Mouse (Mus musculus) kidney, embryonic 14.5 days (tissue): ENCODE measurements around the gene Cacnb2. TPM values are rescaled to one million over a fixed set of nuclear protein-coding genes. Genes with fewer than 3 reads are reported as not detected.

Experiments
- ATAC-seq: fragments of 200-750 bp; cut with Nextera tagmentation; 2 replicates; pipeline ENCODE4 v1.8.0; 2017; ENCODE audit warnings: moderate number of reproducible peaks, mild to moderate bottlenecking, moderate TSS enrichment, moderate library complexity; ENCODE audit not compliant: low FRiP score, low TSS enrichment
- H3K27ac ChIP-seq: fragments of 300-500 bp; sonication (generic); 2 replicates; pipeline ENCODE4 v1.5.1; 2014; ENCODE audit warnings: low read depth, mild to moderate bottlenecking, low read length, moderate library complexity, mixed read lengths
- H3K27me3 ChIP-seq: fragments of 300-500 bp; sonication (generic); 2 replicates; pipeline ENCODE4 v1.6.1; 2014; ENCODE audit warnings: mild to moderate bottlenecking, low read length; ENCODE audit not compliant: control insufficient read depth, insufficient read depth
- H3K36me3 ChIP-seq: fragments of 300-500 bp; sonication (generic); 2 replicates; pipeline ENCODE4 v1.6.1; 2014; ENCODE audit warnings: low read length, mixed read lengths; ENCODE audit not compliant: control insufficient read depth, insufficient read depth
- H3K4me1 ChIP-seq: fragments of 300-500 bp; sonication (generic); 2 replicates; pipeline ENCODE4 v1.6.1; 2014; ENCODE audit warnings: low read length, mixed read lengths; ENCODE audit not compliant: control insufficient read depth, insufficient read depth
- H3K4me2 ChIP-seq: fragments of 300-500 bp; sonication (generic); replicated peaks from 2 replicates; pipeline ENCODE4 v1.6.1; 2014; ENCODE audit warnings: low read depth, mild to moderate bottlenecking, low read length
- H3K4me3 ChIP-seq: fragments of 300-500 bp; sonication (generic); 2 replicates; pipeline ENCODE4 v1.5.1; 2014; ENCODE audit warnings: mild to moderate bottlenecking, low read length
- H3K9ac ChIP-seq: fragments of 300-500 bp; sonication (generic); 2 replicates; pipeline ENCODE4 v1.6.1; 2014; ENCODE audit warnings: low read depth, mild to moderate bottlenecking, low read length, moderate library complexity
- H3K9me3 ChIP-seq: fragments of 300-500 bp; sonication (generic); 2 replicates; pipeline ENCODE4 v1.6.1; 2016; ENCODE audit warnings: low read length; ENCODE audit not compliant: control insufficient read depth
- WGBS: fragments of 180-500 bp; shearing (Covaris S2); extraction: QIAGEN DNeasy Blood & Tissue Kit; methylation state at CpG from one replicate; pipeline ENCODE4 v1.1.7; 2014; 5-methylcytosine and 5-hydroxymethylcytosine counted together
- polyA plus RNA-seq: library from polyadenylated mRNA; unstranded; fragments of >200 nt; fragmentation: Nextera tagmentation; extraction: Ambion mirVana; gene quantifications from 2 replicates; pipeline ENCODE4 v1.2.1, GENCODE M21; 2014

The Cacnb2 gene
- polyA plus RNA-seq: 1.2 and 1.7 TPM in 2 replicates

DNA sequence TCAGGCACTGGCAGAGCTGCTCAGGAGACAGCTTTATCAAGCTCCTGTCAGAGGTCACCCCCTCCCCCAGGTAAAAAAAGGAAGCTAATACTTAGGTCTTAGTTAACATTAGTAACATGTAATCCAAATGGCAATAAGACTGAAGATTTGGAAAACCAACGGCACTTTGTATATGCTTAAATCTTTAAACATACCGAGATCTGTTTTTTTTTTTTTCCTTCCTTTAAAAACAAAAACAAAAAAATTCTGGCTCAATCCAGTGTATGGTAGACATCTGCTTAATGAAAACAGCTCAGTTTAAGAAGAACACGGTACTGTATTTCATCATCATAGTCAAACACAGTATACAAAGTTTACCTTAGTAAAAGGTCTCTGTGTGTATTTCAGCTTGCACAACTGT, at the start of gene Cacnb2:
Cacnb2 (plus strand) TSS at position 301 of the 400 bp plus-strand sequence.
- Histone ChIP-seq H3K36me3 (no peaks in the 10 kb centered on the region), H3K9ac (peak within 1 kb of the TSS; percentile 67), H3K4me2 (peak within 1 kb of the TSS; percentile 96), H3K4me3 (peak within 1 kb of the TSS; percentile 63), H3K27me3 (0 out of 2 replicates have a peak, but pooled peaks cover 3% of the 10 kb centered on the region), H3K27ac (no peak within 1 kb of the TSS), H3K4me1 (no peaks in the 10 kb centered on the region), H3K9me3 (no peaks in the 10 kb centered on the region)
- no peak for ATAC-seq
- WGBS: 55% methylated on average over 3 of the region's 3 CpGs

DNA sequence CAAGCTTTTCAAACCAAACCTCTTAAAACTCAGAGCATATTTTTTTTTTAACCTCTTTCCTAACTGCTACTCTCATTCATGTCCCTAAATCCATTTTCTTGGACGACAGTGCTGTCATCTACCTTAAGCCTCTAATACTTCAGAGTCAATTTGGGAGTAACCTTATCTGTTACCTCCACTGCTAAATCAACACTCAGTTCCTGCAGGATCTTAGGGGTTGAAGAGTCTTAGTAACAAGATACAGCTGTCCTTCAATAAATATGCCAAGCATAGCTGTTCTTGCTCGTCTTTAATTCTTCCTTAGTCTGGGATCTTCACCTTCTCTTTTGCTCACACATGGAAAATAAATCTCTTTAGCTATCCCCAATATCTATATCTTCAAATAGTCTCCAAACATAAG, 34.9 kb upstream of the Cacnb2 start:
- no peak overlapping the region for H3K27ac ChIP-seq
- ATAC-seq: peak; percentile 55; the same call in 1 of the 2 replicates
- no peaks in the 10 kb centered on the region for H3K27me3 ChIP-seq
- H3K36me3 ChIP-seq: no peaks in the 10 kb centered on the region
- no peak overlapping the region for H3K4me3 ChIP-seq
- H3K9me3 ChIP-seq: no peaks in the 10 kb centered on the region
- H3K4me1 ChIP-seq: no peaks in the 10 kb centered on the region
- H3K9ac ChIP-seq: no peak overlapping the region
- 22% methylated on average over 2 of the region's 2 CpGs for WGBS
- H3K4me2 ChIP-seq: no peak overlapping the region

DNA sequence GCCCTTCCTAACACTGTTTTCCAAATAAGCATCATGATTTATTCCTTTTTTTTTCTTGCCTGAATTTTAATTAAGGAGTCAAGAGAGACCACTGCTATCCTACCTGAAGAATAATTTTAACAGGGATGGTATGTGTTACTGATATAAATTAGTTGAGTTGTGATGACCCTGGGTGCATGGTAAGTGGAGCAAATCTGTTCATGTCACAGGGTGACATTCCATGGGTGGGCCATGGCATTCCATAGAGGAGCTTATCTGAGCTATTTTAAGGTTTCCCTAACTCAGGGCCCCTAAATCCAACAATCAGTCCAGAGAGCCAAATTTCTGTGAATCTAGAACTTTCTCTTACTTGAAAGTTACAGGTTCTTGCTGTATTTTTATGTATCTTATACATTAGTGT, 31.6 kb upstream of the Cacnb2 start:
- H3K9ac ChIP-seq: no peak overlapping the region
- H3K27me3 ChIP-seq: no peaks in the 10 kb centered on the region
- no peaks in the 10 kb centered on the region for H3K9me3 ChIP-seq
- H3K27ac ChIP-seq: no peak overlapping the region
- no peaks in the 10 kb centered on the region for H3K4me1 ChIP-seq
- no peaks in the 10 kb centered on the region for H3K36me3 ChIP-seq
- no peak overlapping the region for H3K4me3 ChIP-seq
- no peak overlapping the region for H3K4me2 ChIP-seq
- ATAC-seq: no peak

DNA sequence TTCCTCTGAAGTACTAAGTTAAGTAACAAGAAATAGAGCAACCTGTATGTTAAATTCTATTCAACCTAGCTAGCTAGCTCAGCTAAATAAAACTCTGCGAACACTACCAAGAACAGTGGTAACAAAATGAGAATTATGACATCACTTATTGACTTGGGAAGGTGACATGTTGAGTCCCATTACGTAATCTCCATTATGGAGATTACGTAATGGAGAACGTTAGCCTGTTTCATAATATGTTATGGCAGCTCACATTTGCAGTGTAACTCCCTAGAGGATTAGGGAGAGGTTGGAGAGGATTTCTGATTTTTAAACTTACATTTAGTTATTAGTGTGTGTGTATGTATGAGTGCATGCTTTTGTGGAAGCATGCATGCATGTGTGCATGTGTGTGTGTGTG, 13.3 kb upstream of the Cacnb2 start:
- Histone ChIP-seq H3K27me3 (no peaks in the 10 kb centered on the region), H3K27ac (no peak overlapping the region), H3K9ac (no peak overlapping the region), H3K36me3 (no peaks in the 10 kb centered on the region), H3K9me3 (no peaks in the 10 kb centered on the region), H3K4me2 (no peak overlapping the region), H3K4me1 (no peaks in the 10 kb centered on the region), H3K4me3 (no peak overlapping the region)
- no peak for ATAC-seq
- WGBS: 92% methylated on average over 4 of the region's 4 CpGs

DNA sequence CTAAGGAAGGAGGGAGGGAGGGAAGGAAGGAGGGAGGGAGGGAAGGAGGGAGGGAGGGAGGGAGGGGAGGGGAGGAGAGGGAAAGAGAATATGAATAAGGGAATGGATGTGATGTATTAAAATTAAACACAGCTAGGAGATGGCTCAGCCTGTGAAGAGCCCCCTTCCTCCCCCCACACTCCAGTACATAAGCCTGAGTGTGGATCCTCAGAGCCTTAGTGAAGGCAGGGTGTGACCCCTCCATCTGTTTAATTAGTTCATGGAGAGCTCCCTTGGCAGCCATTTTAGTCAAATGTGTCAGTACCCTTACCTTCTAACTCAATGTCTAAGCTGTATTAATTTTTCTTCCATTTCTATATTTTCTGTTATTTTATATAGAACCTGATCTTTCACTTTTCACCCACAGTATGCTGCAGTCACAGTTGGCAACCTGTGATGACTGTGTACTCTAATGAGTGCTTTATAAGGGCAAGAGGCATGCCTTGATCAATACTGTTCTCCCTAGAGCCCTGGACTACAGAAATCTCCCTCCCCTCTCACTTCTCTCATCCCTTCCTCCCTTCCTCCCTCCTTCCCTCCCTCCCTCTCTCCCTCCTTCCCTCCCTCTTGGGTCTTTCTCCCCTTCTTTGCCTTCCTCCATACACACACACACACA, 4.9 kb upstream of the Cacnb2 start:
- H3K4me2 ChIP-seq: no peak overlapping the region
- H3K27me3 ChIP-seq: no peaks in the 10 kb centered on the region
- no peak overlapping the region for H3K27ac ChIP-seq
- no peaks in the 10 kb centered on the region for H3K4me1 ChIP-seq
- ATAC-seq: no peak
- H3K4me3 ChIP-seq: no peak overlapping the region
- no peaks in the 10 kb centered on the region for H3K9me3 ChIP-seq
- no peak overlapping the region for H3K9ac ChIP-seq
- no peaks in the 10 kb centered on the region for H3K36me3 ChIP-seq

DNA sequence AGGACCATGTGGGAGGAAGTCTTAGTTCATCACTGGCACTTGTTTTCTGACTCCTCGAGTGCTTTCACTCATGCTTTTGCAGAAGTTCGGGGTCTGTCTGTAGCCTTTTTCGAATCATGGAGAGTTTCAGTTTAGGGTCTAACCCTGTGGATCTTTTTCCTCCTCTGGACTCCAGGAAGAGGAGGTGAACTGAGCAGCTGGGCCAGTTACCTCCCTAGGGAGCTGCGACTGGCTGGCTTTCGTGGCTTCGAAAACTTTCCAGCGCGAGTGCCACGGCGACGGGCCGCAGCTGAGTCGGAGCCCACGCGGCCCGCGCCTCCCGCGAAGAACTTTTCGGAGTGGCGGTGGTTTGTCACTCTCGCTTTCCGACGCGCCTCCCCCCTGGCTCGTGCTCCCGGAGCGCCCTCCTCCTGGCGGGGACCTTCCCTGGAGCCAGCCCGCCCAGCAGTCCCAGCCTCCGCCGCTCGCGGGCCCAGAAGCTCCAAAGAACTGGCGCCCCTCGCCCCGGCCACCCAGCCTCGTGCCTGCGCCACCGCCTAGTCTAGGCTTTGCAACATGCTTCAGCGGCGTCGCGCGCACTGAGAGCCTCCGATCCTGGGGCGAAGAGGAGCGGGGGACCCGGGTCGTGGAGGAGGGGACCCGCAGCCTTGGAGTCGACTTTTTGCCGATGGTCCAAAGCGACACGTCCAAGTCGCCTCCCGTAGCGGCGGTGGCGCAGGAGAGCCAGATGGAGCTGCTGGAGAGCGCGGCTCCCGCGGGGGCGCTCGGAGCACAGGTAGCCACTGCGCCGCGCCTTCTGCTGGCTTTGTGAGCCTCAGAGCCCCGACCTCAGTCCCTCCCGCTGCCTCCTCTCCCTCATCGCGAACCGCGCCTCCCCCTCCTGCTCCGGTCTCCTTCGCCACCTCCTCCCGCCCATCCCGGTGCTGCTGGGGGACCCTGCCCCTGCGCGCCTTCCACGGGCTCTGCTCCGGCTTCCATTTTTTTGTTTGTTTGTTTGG, 1.2 kb downstream of the Cacnb2 start:
- WGBS: under 1% methylated on average over 81 of the region's 83 CpGs
- H3K36me3 ChIP-seq: no peaks in the 10 kb centered on the region
- peak overlapping the region; percentile 96 for H3K4me2 ChIP-seq
- no peaks in the 10 kb centered on the region for H3K9me3 ChIP-seq
- H3K27ac ChIP-seq: no peak overlapping the region
- H3K27me3 ChIP-seq: 0 out of 2 replicates have a peak, but pooled peaks cover 3% of the 10 kb centered on the region
- H3K4me1 ChIP-seq: no peaks in the 10 kb centered on the region
- peak overlapping the region; percentile 63 for H3K4me3 ChIP-seq
- H3K9ac ChIP-seq: peak overlapping the region; percentile 67
- peak; percentile 93 for ATAC-seq

DNA sequence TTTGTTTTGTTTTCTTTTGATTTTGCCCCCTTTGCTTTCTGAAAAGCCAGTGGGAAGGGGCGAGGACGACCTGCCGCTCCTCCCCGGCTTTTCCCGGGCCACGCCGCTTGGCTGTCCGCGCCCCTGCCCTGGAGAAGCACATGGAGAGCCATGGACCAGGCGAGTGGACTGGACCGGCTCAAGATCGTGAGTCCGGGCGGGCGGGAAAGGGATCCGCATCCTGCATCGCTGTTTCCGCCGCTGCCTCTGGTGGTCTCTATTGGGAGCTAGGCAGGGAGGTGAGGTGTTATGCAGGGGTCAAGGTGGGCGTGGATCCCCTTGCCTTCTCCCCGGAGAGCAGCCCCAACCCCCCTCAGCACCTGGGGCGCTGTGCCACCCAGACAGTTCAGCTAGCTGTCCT, 1.9 kb downstream of the Cacnb2 start:
- peak; percentile 76 for ATAC-seq
- WGBS: 0% methylated on average over 22 of the region's 22 CpGs
- H3K27ac ChIP-seq: no peak overlapping the region

DNA sequence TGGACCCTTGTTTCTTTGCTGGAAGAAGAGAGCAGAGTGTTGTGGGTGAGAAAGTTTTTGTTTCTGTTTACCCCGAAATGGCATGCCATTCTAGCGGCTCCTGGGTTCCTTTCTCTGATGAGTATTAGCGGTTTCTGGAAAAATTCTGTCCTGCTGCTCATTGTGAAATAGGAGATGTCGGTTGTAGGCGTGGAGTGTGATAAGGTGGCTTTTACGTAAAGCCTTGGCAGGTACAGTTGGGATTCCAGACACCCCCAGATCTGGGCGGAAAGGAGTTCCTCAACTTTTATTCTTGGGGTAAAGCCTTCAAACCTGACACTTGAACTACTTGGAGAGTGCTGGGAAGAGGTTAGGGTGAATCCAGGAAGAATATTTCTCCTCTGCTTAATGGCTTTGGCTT, 2.3 kb downstream of the Cacnb2 start:
- Histone ChIP-seq H3K4me1 (no peaks in the 10 kb centered on the region), H3K4me2 (peak overlapping the region; percentile 96), H3K36me3 (no peaks in the 10 kb centered on the region), H3K9me3 (no peaks in the 10 kb centered on the region), H3K27ac (no peak overlapping the region), H3K27me3 (0 out of 2 replicates have a peak, but pooled peaks cover 3% of the 10 kb centered on the region), H3K9ac (peak overlapping the region; percentile 67; the same call in 1 of the 2 replicates), H3K4me3 (peak overlapping the region; percentile 63)
- ATAC-seq: no peak
- WGBS: 16% methylated on average over 7 of the region's 7 CpGs

More for the DNA sequence above, 1.9 kb downstream of the Cacnb2 start:
- peak overlapping the region; percentile 96 for H3K4me2 ChIP-seq
- H3K4me1 ChIP-seq: no peaks in the 10 kb centered on the region
- peak overlapping the region; percentile 67 for H3K9ac ChIP-seq
- no peaks in the 10 kb centered on the region for H3K36me3 ChIP-seq
- no peaks in the 10 kb centered on the region for H3K9me3 ChIP-seq
- 0 out of 2 replicates have a peak, but pooled peaks cover 3% of the 10 kb centered on the region for H3K27me3 ChIP-seq
- peak overlapping the region; percentile 63 for H3K4me3 ChIP-seq

DNA sequence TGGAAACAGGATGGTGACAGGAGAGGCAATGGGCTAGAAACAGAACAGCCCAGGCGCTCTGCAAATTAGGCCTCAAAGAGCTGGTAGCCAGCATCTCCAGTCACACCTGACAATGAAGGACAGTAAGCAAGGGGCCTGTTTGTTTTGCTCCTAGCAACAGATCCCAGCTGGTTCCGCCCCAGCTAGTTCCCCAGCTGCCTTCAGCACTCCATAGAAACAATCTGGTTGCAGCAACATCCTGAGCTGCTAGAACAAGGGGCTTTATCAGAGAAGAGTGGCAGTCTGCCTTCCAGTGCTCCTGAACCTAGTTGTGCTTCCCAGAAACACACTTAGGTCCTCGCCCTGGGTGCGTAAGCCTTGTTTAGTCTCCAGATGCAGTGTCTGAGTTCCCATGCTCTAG, 5.7 kb downstream of the Cacnb2 start:
- Histone ChIP-seq H3K9me3 (no peaks in the 10 kb centered on the region), H3K4me3 (no peak overlapping the region), H3K27ac (no peak overlapping the region), H3K27me3 (0 out of 2 replicates have a peak, but pooled peaks cover 3% of the 10 kb centered on the region), H3K4me1 (no peaks in the 10 kb centered on the region), H3K9ac (no peak overlapping the region), H3K36me3 (no peaks in the 10 kb centered on the region), H3K4me2 (no peak overlapping the region)
- ATAC-seq: no peak
- 73% methylated on average over 4 of the region's 4 CpGs for WGBS
